In the genomic region with DNA sequence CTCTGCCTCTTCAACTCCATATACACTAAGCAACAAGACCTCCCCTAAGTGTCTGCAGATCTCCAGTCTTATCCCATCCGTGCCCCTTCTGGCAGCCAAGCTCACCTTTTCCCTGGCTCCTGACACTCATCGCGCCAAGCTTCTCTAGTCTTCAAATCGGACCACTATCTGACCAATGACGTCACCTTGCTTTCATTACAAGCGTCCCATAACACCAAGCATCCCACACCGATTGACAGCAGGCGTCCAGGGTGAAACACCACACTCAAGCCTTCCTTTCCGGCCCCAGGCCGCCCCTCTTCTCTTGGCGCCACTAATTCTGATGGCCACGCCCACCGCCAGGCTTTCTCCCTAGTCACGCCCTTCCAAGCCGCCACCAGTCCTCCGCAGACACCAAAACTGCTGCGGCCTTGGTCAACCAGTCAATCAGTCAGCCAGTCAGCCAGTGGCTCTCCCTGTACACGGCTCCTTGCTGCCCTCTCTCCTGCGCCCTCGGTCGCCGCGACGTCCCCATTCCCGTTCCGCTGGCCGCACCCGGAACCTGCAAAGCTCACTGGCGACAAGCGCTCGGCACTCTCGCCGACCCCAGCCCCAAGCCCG, we compare ENCODE assay signal across 8 mouse cellular contexts. TPM values are rescaled to one million over a fixed set of nuclear protein-coding genes. Genes with fewer than 3 reads are reported as not detected.
DNase-seq lines count a peak whose midpoint lies in the region; ATAC-seq lines count a peak whose summit lies in the region.
"Not testable (repeated sequence)": the region's sequence is repeated elsewhere in the genome, so short reads cannot be mapped to it uniquely, and the experiment has no call there.

No protein-coding gene starts in this region.

- H3K9ac ChIP-seq in hindbrain, embryonic 16.5 days (ENCODE audit: low read depth, low read length), result peak overlapping the region; percentile 41; the same call in 1 of the 2 replicates
- not testable (repeated sequence) for H3K9ac ChIP-seq in limb, embryonic 11.5 days (ENCODE audit: low read length)
- H3K9ac ChIP-seq in neural tube, embryonic 13.5 days, result 0 out of 2 replicates have a peak overlapping the region, but pooled peaks have one; percentile 31

- not testable (repeated sequence) for H3K4me1 ChIP-seq in hindbrain, embryonic 16.5 days (ENCODE audit: control insufficient read depth, insufficient read depth, low read depth, low read length); limb, embryonic 11.5 days (ENCODE audit: control insufficient read depth, insufficient read depth, low read length); neural tube, embryonic 13.5 days (replicated peaks)

- not testable (repeated sequence) for H3K27ac ChIP-seq in hindbrain, embryonic 16.5 days (ENCODE audit: low read depth, low read length); limb, embryonic 11.5 days (replicated peaks; ENCODE audit: low read depth, low read length); neural tube, embryonic 13.5 days (replicated peaks)

- peak overlapping the region; percentile 49 for H3K4me2 ChIP-seq in hindbrain, embryonic 16.5 days (ENCODE audit: low read length)
- H3K4me2 ChIP-seq in limb, embryonic 11.5 days (ENCODE audit: low read depth, severe bottlenecking), result peak overlapping the region; percentile 28
- H3K4me2 ChIP-seq in neural tube, embryonic 13.5 days, result peak overlapping the region; percentile 51

- H3K27me3 ChIP-seq in hindbrain, embryonic 16.5 days (replicated peaks; ENCODE audit: control insufficient read depth, insufficient read depth, low read length); limb, embryonic 11.5 days (ENCODE audit: control insufficient read depth, insufficient read depth, low read length); neural tube, embryonic 13.5 days: not testable (repeated sequence)

- WGBS in hindbrain, embryonic 16.5 days, result 0% methylated on average over 14 of the region's 34 CpGs
- under 1% methylated on average over 12 of the region's 34 CpGs for WGBS in limb, embryonic 11.5 days
- WGBS in neural tube, embryonic 13.5 days, result 4% methylated on average over 19 of the region's 34 CpGs

- H3K9me3 ChIP-seq in hindbrain, embryonic 16.5 days (ENCODE audit: control insufficient read depth, low read length); limb, embryonic 11.5 days (ENCODE audit: control insufficient read depth, low read length); neural tube, embryonic 13.5 days: not testable (repeated sequence)

- DNase-seq in adrenal gland, adult (ENCODE audit: inconsistent age in 2 of 2, low spot score in 1 of 2), result peak; percentile 37 to 66
- DNase-seq in embryo, embryonic 11 days, result peak; percentile 4
- peak; percentile 90 for DNase-seq in heart, adult 11 months
- DNase-seq in limb, embryonic 11.5 days (ENCODE audit: low spot score), result not testable (repeated sequence)
- peak; percentile 11 to 33 for DNase-seq in lung, postnatal 4 days
- peak; percentile 14 for DNase-seq in thymus, postnatal 4 days

- peak; percentile 98 for ATAC-seq in hindbrain, embryonic 16.5 days
- peak; percentile 90 for ATAC-seq in limb, embryonic 11.5 days (ENCODE audit: insufficient number of reproducible peaks, low FRiP score, low TSS enrichment, low read depth)
- ATAC-seq in neural tube, embryonic 13.5 days (ENCODE audit: low read depth), result peak; percentile 97

- H3K4me3 ChIP-seq in hindbrain, embryonic 16.5 days (ENCODE audit: low read length), result peak overlapping the region; percentile 31
- not testable (repeated sequence) for H3K4me3 ChIP-seq in limb, embryonic 11.5 days (ENCODE audit: low read depth, low read length)
- H3K4me3 ChIP-seq in neural tube, embryonic 13.5 days, result peak overlapping the region; percentile 27

- not testable (repeated sequence) for H3K36me3 ChIP-seq in hindbrain, embryonic 16.5 days (ENCODE audit: control insufficient read depth, insufficient read depth, low read length); limb, embryonic 11.5 days (ENCODE audit: control insufficient read depth, insufficient read depth, low read length); neural tube, embryonic 13.5 days

RNA-seq across cellular contexts. Expression of gene Vmn1r86, which starts 3.9 kb away (rescaled TPM):
- polyA plus RNA-seq in hindbrain, embryonic 16.5 days (2015; fragmentation: Nextera tagmentation; extraction: Ambion mirVana), result not detected in 2 replicates
- polyA plus RNA-seq in limb, embryonic 11.5 days (2014; fragmentation: Nextera tagmentation; extraction: Ambion mirVana), result not detected in 2 replicates
- polyA plus RNA-seq in neural tube, embryonic 13.5 days (2015; fragmentation: Nextera tagmentation; extraction: Ambion mirVana), result not detected in 2 replicates

RNA-seq across cellular contexts. Expression of gene Vmn1r87, which starts 16.3 kb away (rescaled TPM):
- not detected in 2 replicates for polyA plus RNA-seq in hindbrain, embryonic 16.5 days (2015; fragmentation: Nextera tagmentation; extraction: Ambion mirVana)
- not detected in 2 replicates for polyA plus RNA-seq in limb, embryonic 11.5 days (2014; fragmentation: Nextera tagmentation; extraction: Ambion mirVana)
- polyA plus RNA-seq in neural tube, embryonic 13.5 days (2015; fragmentation: Nextera tagmentation; extraction: Ambion mirVana), result not detected in 2 replicates

RNA-seq across cellular contexts. Expression of gene Vmn1r85, which starts 28.7 kb away (rescaled TPM):
- polyA plus RNA-seq in hindbrain, embryonic 16.5 days (2015; fragmentation: Nextera tagmentation; extraction: Ambion mirVana), result 0.34 TPM in 2 replicates
- polyA plus RNA-seq in limb, embryonic 11.5 days (2014; fragmentation: Nextera tagmentation; extraction: Ambion mirVana), result not detected in 2 replicates
- 0.04 TPM in 1 of 2 replicates, not detected in the other for polyA plus RNA-seq in neural tube, embryonic 13.5 days (2015; fragmentation: Nextera tagmentation; extraction: Ambion mirVana)

RNA-seq across cellular contexts. Expression of gene Vmn1r88, which starts 35.7 kb away (rescaled TPM):
- not detected in 2 replicates for polyA plus RNA-seq in hindbrain, embryonic 16.5 days (2015; fragmentation: Nextera tagmentation; extraction: Ambion mirVana)
- not detected in 2 replicates for polyA plus RNA-seq in limb, embryonic 11.5 days (2014; fragmentation: Nextera tagmentation; extraction: Ambion mirVana)
- polyA plus RNA-seq in neural tube, embryonic 13.5 days (2015; fragmentation: Nextera tagmentation; extraction: Ambion mirVana), result not detected in 2 replicates
